Mouse (Mus musculus): ENCODE results near the gene Col8a1. TPM values are rescaled to one million over a fixed set of nuclear protein-coding genes. Genes with fewer than 3 reads are reported as not detected.

Gene Col8a1
- 1.8 TPM in 2 replicates for polyA plus RNA-seq (2016; fragmentation: Nextera tagmentation; extraction: Ambion mirVana)

DNA sequence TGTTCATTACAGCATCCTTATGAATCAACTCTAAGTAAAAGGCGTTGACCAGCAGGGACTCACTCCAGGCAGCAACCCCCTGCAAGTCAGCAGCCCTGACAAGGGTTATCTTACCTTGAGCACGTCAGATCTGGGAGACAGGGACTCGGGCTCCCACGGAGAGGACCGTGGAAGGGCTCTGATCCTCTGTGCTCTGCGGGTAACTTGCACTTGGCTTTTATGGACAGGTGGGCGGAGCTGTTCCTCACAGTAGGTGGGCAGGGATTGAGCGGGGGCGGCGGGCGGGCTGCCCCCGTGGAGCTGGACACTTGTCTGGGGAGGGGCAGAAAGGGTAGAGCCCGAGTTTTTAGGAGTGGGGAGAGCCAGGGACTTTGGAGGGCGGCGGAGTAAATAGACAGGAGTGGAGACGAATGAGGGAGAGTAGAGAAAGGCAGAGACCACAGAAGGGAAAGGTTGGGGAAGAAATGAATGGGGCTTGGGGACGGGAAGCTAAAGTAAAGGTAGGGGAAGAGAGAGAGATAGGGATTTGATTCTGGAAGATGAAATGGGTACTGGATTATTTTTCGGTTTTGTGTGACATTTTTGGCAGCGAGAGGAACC lies at the start of gene Col8a1:
Col8a1 (minus strand) TSS at position 212 of the 600 bp plus-strand sequence.
- Histone ChIP-seq H3K27me3 (ENCODE audit: insufficient read depth, poor library complexity, severe bottlenecking) (peaks cover 6% of the 10 kb centered on the region; the same call in 1 of the 2 replicates), H3K27ac (peak within 1 kb of the TSS; percentile 56; the same call in 1 of the 2 replicates), H3K4me3 (peak within 1 kb of the TSS; percentile 66), H3K4me1 (peaks cover 16% of the 10 kb centered on the region; the same call in 1 of the 2 replicates), H3K36me3 (no peaks in the 10 kb centered on the region), H3K9me3 (no peaks in the 10 kb centered on the region)
- WGBS: 4% methylated on average over 19 of the region's 19 CpGs
- DNase-seq (ENCODE audit: low spot score): no peak

DNA sequence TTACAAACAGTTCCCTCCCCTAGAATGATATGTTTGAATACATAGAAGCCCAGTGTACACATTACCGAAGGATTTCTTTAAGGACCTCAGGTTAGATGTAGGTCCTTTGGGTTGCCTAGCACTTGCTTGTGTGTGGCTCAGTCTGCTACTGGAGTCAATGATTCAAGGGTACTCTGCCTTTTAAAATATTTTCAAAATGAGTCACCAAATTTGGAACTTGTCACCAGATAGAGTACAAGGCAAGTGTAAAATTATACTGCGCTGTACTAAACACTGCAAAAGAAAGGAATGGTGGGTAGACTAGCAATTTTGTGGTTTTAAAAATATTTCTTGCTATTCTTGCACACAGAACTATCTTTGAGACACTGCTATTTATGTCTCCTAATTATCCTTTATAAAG lies 47.3 kb upstream of the Col8a1 start:
- no peaks in the 10 kb centered on the region for H3K4me1 ChIP-seq
- no peaks in the 10 kb centered on the region for H3K27me3 ChIP-seq (ENCODE audit: insufficient read depth, poor library complexity, severe bottlenecking)
- no peak overlapping the region for H3K27ac ChIP-seq
- 95% methylated on average over 2 of the region's 2 CpGs for WGBS
- no peaks in the 10 kb centered on the region for H3K9me3 ChIP-seq
- no peak for DNase-seq (ENCODE audit: low spot score)
- H3K36me3 ChIP-seq: no peaks in the 10 kb centered on the region
- no peak overlapping the region for H3K4me3 ChIP-seq

DNA sequence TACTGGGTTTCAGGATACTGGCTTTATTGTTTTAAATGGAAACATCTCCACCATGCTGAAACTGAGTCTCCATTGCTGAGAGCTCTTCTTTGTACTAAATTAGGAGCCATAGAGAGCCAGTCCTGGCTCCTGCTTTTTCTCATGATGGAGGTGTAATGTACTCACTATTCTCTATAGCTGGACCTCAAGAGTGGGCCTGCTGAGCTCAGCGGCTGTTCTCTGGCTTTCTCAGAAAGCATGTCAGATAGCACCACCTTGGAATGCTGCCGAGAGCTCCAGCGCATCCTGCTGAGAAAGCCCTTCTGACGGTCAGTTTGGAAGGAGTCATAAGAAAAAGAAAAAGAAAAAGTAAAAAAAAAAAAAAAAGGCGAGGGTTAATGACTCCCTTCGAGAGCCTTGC lies 41.8 kb upstream of the Col8a1 start:
- Histone ChIP-seq H3K27ac (no peak overlapping the region), H3K9me3 (no peaks in the 10 kb centered on the region), H3K36me3 (no peaks in the 10 kb centered on the region), H3K27me3 (ENCODE audit: insufficient read depth, poor library complexity, severe bottlenecking) (no peaks in the 10 kb centered on the region), H3K4me1 (no peaks in the 10 kb centered on the region), H3K4me3 (no peak overlapping the region)
- 56% methylated on average over 6 of the region's 6 CpGs for WGBS
- no peak for DNase-seq (ENCODE audit: low spot score)

DNA sequence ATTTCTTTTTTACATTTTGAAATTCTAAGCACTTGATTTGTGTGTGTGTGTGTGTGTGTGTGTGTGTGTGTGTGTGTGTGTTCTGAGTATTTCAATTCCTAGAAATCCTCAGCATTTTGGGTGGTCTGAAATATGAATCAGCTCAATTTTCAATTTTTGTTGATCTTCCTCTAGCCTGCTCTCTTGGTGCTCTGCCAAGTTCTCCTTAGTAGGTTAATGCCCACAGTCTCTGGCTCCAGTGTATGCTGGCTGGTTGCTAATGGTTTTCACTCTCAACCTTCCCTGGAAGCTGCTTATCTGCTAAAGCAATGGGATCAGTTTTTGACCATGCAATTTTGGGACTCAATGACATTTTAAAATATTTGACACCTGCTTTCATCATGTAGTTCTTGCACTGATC lies 24.5 kb upstream of the Col8a1 start:
- no peak overlapping the region for H3K27ac ChIP-seq
- DNase-seq (ENCODE audit: low spot score): no peak
- no peaks in the 10 kb centered on the region for H3K9me3 ChIP-seq
- no peak overlapping the region for H3K4me3 ChIP-seq
- H3K36me3 ChIP-seq: no peaks in the 10 kb centered on the region
- H3K27me3 ChIP-seq (ENCODE audit: insufficient read depth, poor library complexity, severe bottlenecking): no peaks in the 10 kb centered on the region
- no peaks in the 10 kb centered on the region for H3K4me1 ChIP-seq

DNA sequence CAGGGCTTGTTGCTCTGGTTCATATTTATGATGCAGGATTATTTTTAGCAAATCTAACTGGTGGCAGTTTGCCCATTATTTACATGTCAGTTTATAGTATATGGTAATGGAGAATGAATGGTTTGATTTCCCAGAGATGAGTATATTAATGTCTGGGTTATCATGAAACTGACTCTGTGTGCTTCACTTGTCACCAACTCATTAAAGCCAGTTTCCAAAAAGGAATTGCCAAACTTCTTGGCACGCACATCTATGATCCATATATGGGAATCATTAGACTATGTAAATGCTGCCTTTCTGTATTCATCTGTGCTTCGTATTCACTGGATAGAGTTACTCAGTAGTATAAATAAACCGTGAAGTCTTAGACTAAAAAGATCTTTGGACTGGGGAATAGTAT lies 11.1 kb upstream of the Col8a1 start:
- Histone ChIP-seq H3K9me3 (no peaks in the 10 kb centered on the region), H3K27ac (no peak overlapping the region), H3K27me3 (ENCODE audit: insufficient read depth, poor library complexity, severe bottlenecking) (no peaks in the 10 kb centered on the region), H3K4me3 (no peak overlapping the region), H3K4me1 (no peaks in the 10 kb centered on the region), H3K36me3 (no peaks in the 10 kb centered on the region)
- 79% methylated on average over 3 of the region's 3 CpGs for WGBS
- DNase-seq (ENCODE audit: low spot score): no peak

DNA sequence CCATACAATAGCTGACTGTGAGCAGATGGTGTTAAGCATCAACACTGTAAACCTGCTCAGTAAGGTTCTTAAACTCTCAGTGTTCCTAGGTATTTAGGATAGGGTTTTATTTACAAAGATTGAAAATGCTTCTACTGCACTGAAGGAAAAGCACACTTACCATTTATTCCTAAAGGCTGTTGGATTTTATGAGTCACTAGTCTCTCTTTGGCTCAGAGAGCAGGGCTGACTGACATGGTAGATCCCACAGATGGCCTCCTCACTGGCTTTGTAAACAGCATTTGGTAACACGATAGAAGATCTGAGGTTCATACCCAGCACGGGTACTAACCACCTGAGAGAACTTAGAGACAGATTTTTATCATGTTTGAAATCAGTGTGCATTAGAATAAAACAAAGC lies 5.3 kb upstream of the Col8a1 start:
- no peak overlapping the region for H3K4me3 ChIP-seq
- DNase-seq (ENCODE audit: low spot score): no peak
- H3K27me3 ChIP-seq (ENCODE audit: insufficient read depth, poor library complexity, severe bottlenecking): peaks cover 6% of the 10 kb centered on the region; the same call in 1 of the 2 replicates
- H3K9me3 ChIP-seq: no peaks in the 10 kb centered on the region
- H3K36me3 ChIP-seq: no peaks in the 10 kb centered on the region
- no peak overlapping the region for H3K27ac ChIP-seq
- WGBS: 67% methylated on average over 2 of the region's 2 CpGs
- peaks cover 4% of the 10 kb centered on the region; the same call in 1 of the 2 replicates for H3K4me1 ChIP-seq

DNA sequence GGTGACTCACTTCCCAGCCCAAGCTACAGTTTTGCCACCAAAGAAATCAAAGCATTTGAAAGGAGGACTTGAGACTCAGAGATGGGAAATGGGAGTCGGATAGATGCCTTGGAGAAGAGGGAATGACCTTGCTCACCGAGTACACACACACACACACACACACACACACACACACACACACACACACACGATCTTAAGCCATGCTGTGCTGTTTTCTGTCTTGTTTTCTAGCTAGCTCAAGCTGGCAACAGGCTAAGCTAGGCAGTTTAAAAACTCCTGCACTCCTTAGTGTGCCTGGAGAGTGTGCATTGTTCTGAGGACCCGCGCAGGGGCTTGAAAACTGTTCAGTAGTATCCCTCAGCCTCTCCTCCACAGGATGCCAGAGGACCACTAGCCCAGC lies 1.2 kb upstream of the Col8a1 start:
- H3K27ac ChIP-seq: no peak overlapping the region
- H3K9me3 ChIP-seq: no peaks in the 10 kb centered on the region
- H3K27me3 ChIP-seq (ENCODE audit: insufficient read depth, poor library complexity, severe bottlenecking): peaks cover 6% of the 10 kb centered on the region; the same call in 1 of the 2 replicates
- peaks cover 16% of the 10 kb centered on the region; the same call in 1 of the 2 replicates for H3K4me1 ChIP-seq
- H3K36me3 ChIP-seq: no peaks in the 10 kb centered on the region
- WGBS: 69% methylated on average over 5 of the region's 5 CpGs
- peak; percentile 72 for DNase-seq (ENCODE audit: low spot score)
- H3K4me3 ChIP-seq: 0 out of 2 replicates have a peak overlapping the region, but pooled peaks have one; percentile 66

DNA sequence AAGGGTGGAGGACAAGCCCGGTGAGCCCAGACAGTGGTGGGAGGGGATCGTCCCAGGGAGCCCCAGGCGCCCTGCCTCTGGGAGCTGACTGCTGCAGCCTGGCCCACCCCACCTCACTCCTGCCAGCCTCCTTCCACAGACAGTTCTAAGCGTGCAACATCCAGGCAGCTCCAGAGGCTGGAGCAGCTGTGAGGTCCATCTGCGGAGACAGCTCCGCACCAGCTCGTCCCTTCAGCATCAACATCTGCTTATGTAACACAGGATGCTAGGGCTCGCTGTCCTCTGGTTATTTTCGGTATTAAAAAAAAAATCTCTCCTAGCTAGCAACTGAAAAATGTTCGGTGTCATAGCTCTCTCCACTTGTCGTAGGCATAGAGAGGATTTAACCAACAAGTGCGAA lies 704 bp upstream of the Col8a1 start:
- H3K4me1 ChIP-seq: peaks cover 16% of the 10 kb centered on the region; the same call in 1 of the 2 replicates
- H3K27me3 ChIP-seq (ENCODE audit: insufficient read depth, poor library complexity, severe bottlenecking): peaks cover 6% of the 10 kb centered on the region; the same call in 1 of the 2 replicates
- DNase-seq (ENCODE audit: low spot score): no peak
- no peaks in the 10 kb centered on the region for H3K36me3 ChIP-seq
- H3K9me3 ChIP-seq: no peaks in the 10 kb centered on the region
- WGBS: 24% methylated on average over 12 of the region's 12 CpGs
- peak overlapping the region; percentile 66 for H3K4me3 ChIP-seq
- no peak overlapping the region for H3K27ac ChIP-seq

DNA sequence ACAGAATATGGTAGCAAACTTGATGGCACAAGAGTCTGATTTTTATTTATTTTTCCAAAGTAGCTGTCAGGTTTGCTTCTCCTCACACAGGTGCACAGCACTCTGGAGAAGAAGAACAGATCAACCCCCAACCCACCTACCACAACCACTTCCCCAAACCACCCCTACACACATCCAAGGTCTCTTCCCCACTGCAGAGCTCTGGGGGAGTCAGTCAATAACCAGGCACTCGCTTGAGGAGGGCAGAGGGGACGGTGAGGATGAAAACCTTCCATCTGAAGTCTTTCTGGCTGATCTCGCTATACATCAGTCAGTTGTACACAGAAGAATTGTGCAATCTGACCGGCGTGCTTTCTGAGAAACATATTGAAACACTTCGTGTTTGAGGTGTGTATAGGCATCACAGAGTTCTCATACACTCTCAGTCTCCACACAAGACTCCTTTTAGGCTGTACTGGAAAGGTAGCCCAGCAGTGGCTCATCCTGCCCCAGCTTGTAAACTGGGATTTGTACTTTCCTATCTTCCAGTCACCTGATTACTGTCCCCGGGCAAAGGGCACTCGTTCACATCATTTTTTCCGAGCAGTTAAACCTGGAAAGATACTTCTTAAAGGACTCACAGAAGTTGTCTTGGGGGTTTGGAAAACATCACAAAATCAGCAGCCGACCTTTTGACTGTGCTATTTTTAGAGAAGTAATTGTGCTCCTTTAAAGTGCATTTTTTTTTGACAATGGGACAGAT lies 827 bp downstream of the Col8a1 start:
- no peak overlapping the region for H3K27ac ChIP-seq
- 38% methylated on average over 10 of the region's 10 CpGs for WGBS
- H3K4me3 ChIP-seq: peak overlapping the region; percentile 66; the same call in 1 of the 2 replicates
- peaks cover 6% of the 10 kb centered on the region; the same call in 1 of the 2 replicates for H3K27me3 ChIP-seq (ENCODE audit: insufficient read depth, poor library complexity, severe bottlenecking)
- DNase-seq (ENCODE audit: low spot score): no peak
- peaks cover 16% of the 10 kb centered on the region; the same call in 1 of the 2 replicates for H3K4me1 ChIP-seq
- H3K36me3 ChIP-seq: no peaks in the 10 kb centered on the region
- H3K9me3 ChIP-seq: no peaks in the 10 kb centered on the region

DNA sequence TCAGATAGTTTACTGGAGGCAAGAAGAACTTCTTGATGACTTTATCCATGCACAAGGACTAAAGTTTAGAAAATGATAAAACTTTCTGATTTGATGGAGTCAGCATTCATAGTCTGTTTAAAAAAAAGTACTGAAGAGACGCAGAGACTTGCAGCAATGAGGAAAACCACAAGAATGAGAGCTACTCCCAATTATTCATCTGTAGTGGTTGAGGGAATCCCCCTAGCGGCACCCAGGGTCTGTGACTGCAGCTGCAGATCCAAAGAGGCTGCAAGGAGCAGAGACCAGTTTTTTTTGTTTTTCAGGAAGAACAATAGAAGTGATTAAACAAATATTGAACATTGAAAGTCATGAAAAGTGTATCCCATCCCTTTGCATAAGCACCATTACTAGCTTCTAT lies 4.0 kb downstream of the Col8a1 start:
- H3K4me1 ChIP-seq: peaks cover 16% of the 10 kb centered on the region; the same call in 1 of the 2 replicates
- H3K27ac ChIP-seq: no peak overlapping the region
- no peaks in the 10 kb centered on the region for H3K9me3 ChIP-seq
- 61% methylated on average over 2 of the region's 2 CpGs for WGBS
- peaks cover 2% of the 10 kb centered on the region; the same call in 1 of the 2 replicates for H3K27me3 ChIP-seq (ENCODE audit: insufficient read depth, poor library complexity, severe bottlenecking)
- no peak for DNase-seq (ENCODE audit: low spot score)
- no peak overlapping the region for H3K4me3 ChIP-seq
- H3K36me3 ChIP-seq: no peaks in the 10 kb centered on the region

DNA sequence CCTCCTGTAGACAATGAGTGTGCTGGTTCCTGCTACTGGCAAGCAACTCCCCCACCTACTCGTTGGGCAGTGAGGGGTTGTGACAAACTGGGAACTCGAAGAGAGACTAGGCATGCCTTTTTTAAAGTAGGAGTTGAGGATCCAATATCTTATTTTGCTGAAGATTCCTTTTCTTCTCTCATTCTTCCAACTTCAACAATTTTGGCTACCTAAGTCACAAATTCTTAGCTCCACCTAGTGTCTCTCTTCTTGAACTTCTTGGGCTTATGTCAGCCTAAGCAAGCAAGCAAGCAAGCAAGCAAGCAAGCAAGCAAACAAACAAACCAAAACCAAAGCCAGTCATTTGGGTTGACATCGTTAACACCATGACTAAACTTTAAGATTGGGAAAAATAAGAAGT lies 6.4 kb downstream of the Col8a1 start:
- no peaks in the 10 kb centered on the region for H3K36me3 ChIP-seq
- H3K9me3 ChIP-seq: no peaks in the 10 kb centered on the region
- H3K4me3 ChIP-seq: no peak overlapping the region
- H3K4me1 ChIP-seq: no peaks in the 10 kb centered on the region
- 57% methylated on average over 3 of the region's 3 CpGs for WGBS
- H3K27ac ChIP-seq: no peak overlapping the region
- no peak for DNase-seq (ENCODE audit: low spot score)
- H3K27me3 ChIP-seq (ENCODE audit: insufficient read depth, poor library complexity, severe bottlenecking): no peaks in the 10 kb centered on the region

DNA sequence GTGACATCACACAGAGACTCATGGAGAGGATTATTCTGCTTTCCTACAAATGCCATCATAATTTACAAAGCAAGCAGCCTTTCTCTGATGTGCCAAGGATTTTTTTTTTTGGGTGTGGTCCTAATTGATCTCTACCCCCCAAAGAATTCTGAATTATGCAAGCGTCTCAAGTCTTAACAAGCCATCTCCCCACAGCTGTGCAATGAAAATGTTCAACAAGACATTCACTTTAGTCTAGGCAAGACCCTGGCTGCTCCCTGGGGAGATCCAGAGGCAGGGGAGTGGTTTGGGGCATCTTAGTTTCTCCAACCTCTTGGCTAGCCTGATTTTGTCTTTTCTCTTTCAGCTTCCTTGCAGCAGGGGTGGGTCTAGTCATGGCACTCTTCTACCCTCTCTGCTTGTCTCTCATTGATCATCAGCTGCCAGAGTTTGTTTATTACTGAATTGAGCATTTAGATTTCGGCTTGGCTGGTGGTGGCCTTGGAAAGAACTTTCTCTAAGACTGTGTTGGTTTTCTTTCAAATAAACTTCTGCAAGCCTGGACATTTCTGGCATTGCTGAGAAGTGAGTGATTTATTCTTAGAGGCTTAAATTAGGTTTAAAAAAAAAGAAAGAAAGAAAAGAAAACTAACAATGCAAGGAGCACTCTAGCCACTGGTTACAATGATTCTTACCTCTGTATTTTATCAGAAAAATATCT lies 7.0 kb downstream of the Col8a1 start:
- Histone ChIP-seq H3K4me3 (no peak overlapping the region), H3K27ac (no peak overlapping the region), H3K27me3 (ENCODE audit: insufficient read depth, poor library complexity, severe bottlenecking) (no peaks in the 10 kb centered on the region), H3K36me3 (no peaks in the 10 kb centered on the region), H3K9me3 (no peaks in the 10 kb centered on the region), H3K4me1 (no peaks in the 10 kb centered on the region)
- no peak for DNase-seq (ENCODE audit: low spot score)
- 68% methylated on average over 2 of the region's 2 CpGs for WGBS

DNA sequence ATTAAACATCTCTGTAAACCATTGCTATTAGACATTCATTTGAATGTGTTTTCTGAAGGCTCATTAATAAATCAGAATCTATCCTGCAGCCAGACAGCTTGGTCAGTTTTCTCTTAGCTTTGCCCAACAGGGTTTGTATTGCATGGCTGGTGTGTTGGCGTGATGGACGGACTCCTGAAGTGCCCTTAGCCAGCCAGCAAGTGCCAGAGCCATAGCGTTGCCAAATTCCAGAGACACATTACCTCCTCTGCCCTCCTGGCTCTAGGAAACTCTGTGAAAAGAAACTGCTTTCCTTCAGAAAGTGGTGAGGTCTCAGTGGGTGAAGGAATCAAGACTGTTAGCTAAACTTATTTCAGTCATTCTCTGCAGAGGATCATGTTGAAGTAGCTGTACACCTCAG lies 14.4 kb downstream of the Col8a1 start:
- H3K4me3 ChIP-seq: no peak overlapping the region
- DNase-seq (ENCODE audit: low spot score): no peak
- WGBS: 87% methylated on average over 3 of the region's 3 CpGs
- H3K4me1 ChIP-seq: no peaks in the 10 kb centered on the region
- H3K27me3 ChIP-seq (ENCODE audit: insufficient read depth, poor library complexity, severe bottlenecking): no peaks in the 10 kb centered on the region
- no peaks in the 10 kb centered on the region for H3K36me3 ChIP-seq
- no peak overlapping the region for H3K27ac ChIP-seq
- H3K9me3 ChIP-seq: no peaks in the 10 kb centered on the region

All from heart, embryonic 10.5 days (tissue).